ENCODE assay signal across 28 mouse cellular contexts in the genomic region with DNA sequence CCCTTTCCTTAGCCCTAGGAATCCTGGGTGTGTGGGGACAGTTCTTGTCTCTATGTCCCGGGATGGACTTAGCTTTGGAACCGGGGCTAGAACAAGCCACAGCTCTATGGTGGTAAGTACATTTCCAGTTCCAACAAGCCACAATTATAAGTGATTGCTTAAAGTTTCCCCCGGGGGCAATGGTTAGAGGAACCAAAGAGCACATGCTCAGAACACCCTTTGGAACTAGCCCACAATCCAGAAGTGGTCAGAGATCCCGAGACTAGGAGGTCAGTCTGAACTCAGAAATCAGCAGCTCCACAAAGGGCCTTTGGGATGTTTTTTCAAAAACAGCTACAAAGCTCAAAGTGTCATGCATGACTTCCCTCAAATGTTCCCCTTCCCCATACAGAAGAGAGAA. TPM values are rescaled to one million over a fixed set of nuclear protein-coding genes. Genes with fewer than 3 reads are reported as not detected.
A peak's percentile ranks its signal among the peaks of the same experiment; 100 is the strongest.
DNase-seq lines count a peak whose midpoint lies in the region; ATAC-seq and TF ChIP-seq lines count a peak whose summit lies in the region.
"Had no signal": no experiment of that assay in that cellular context is flagged by ENCODE, and none has a peak within 500 bp of the region (broad histone marks: within the 10 kb centered on the region; RNA-seq: fewer than 3 reads in every experiment).

No protein-coding gene starts in this region.

- H3K9ac ChIP-seq in embryonic facial prominence, embryonic 13.5 days: 0 out of 2 replicates have a peak overlapping the region, but pooled peaks have one; percentile 21
- H3K9ac ChIP-seq in liver, embryonic 16.5 days (ENCODE audit: low read depth, low read length): no peak overlapping the region
- H3K9ac ChIP-seq in liver, postnatal 0 days (replicated peaks): no peak overlapping the region
- no peak overlapping the region for H3K9ac ChIP-seq in kidney, postnatal 0 days (ENCODE audit: low read depth, low read length)
- H3K9ac ChIP-seq: hindbrain, embryonic 15.5 days; limb, embryonic 15.5 days; liver, embryonic 15.5 days had no signal

- no peak for DNase-seq in embryonic facial prominence, embryonic 10.5 days (ENCODE audit: low spot score)
- DNase-seq in liver, postnatal 0 days: no peak
- DNase-seq in kidney, postnatal 0 days (ENCODE audit: low spot score): no peak
- DNase-seq in spleen, postnatal 4 days (ENCODE audit: low spot score in 2 of 2): no peak
- DNase-seq in limb, embryonic 10.5 days (ENCODE audit: low spot score): no peak
- DNase-seq: adrenal gland, adult 8-10 months; cerebellum, adult 2 months; cerebellum, postnatal 25 days; gastrocnemius, postnatal 14 days; heart, postnatal 14 days; left cerebral cortex, postnatal 4 days; midbrain, embryonic 14.5 days; right cerebral cortex, postnatal 25 days; spleen, adult 18-20 months; thymus, adult 2 months; thymus, postnatal 4 days had no signal

- no peaks in the 10 kb centered on the region for H3K9me3 ChIP-seq in embryonic facial prominence, embryonic 13.5 days
- H3K9me3 ChIP-seq in embryonic facial prominence, embryonic 10.5 days: no peaks in the 10 kb centered on the region
- no peaks in the 10 kb centered on the region for H3K9me3 ChIP-seq in liver, embryonic 16.5 days (replicated peaks; ENCODE audit: control insufficient read depth, low read length)
- H3K9me3 ChIP-seq in liver, postnatal 0 days (ENCODE audit: low read length): no peaks in the 10 kb centered on the region
- no peaks in the 10 kb centered on the region for H3K9me3 ChIP-seq in kidney, postnatal 0 days (replicated peaks; ENCODE audit: low read length)
- no peaks in the 10 kb centered on the region for H3K9me3 ChIP-seq in limb, embryonic 10.5 days (replicated peaks)
- H3K9me3 ChIP-seq: hindbrain, embryonic 10.5 days; hindbrain, embryonic 15.5 days; limb, embryonic 15.5 days; liver, embryonic 15.5 days had no signal

- H3K4me3 ChIP-seq in embryonic facial prominence, embryonic 13.5 days: no peak overlapping the region
- H3K4me3 ChIP-seq in embryonic facial prominence, embryonic 10.5 days: no peak overlapping the region
- no peak overlapping the region for H3K4me3 ChIP-seq in liver, embryonic 16.5 days (ENCODE audit: low read depth, low read length)
- H3K4me3 ChIP-seq in liver, postnatal 0 days (ENCODE audit: low read depth, low read length): no peak overlapping the region
- no peak overlapping the region for H3K4me3 ChIP-seq in kidney, postnatal 0 days (replicated peaks; ENCODE audit: low read depth, low read length)
- H3K4me3 ChIP-seq in limb, embryonic 10.5 days: no peak overlapping the region
- H3K4me3 ChIP-seq: hindbrain, embryonic 10.5 days; hindbrain, embryonic 15.5 days; limb, embryonic 15.5 days; liver, embryonic 15.5 days had no signal

- no peak overlapping the region for H3K27ac ChIP-seq in embryonic facial prominence, embryonic 13.5 days
- no peak overlapping the region for H3K27ac ChIP-seq in embryonic facial prominence, embryonic 10.5 days (replicated peaks)
- H3K27ac ChIP-seq in liver, embryonic 16.5 days (ENCODE audit: low read length): no peak overlapping the region
- no peak overlapping the region for H3K27ac ChIP-seq in liver, postnatal 0 days (ENCODE audit: low read depth)
- 0 out of 2 replicates have a peak overlapping the region, but pooled peaks have one; percentile 25 for H3K27ac ChIP-seq in kidney, postnatal 0 days
- no peak overlapping the region for H3K27ac ChIP-seq in limb, embryonic 10.5 days
- H3K27ac ChIP-seq: hindbrain, embryonic 10.5 days; hindbrain, embryonic 15.5 days; limb, embryonic 15.5 days; liver, embryonic 15.5 days; macrophage had no signal

- TF ChIP-seq CTCF in liver, postnatal 0 days (IDR thresholded peaks at IDR 0.05; ENCODE audit: low read depth): no peak
- no peak for TF ChIP-seq CTCF in kidney, postnatal 0 days (IDR thresholded peaks at IDR 0.05; ENCODE audit: low read depth)

- WGBS in embryonic facial prominence, embryonic 13.5 days: 59% methylated on average over 4 of the region's 4 CpGs
- WGBS in embryonic facial prominence, embryonic 10.5 days: 75% methylated on average over 4 of the region's 4 CpGs
- WGBS in liver, embryonic 16.5 days (ENCODE audit: insufficient replicate concordance): 52% methylated on average over 4 of the region's 4 CpGs
- WGBS in liver, postnatal 0 days (ENCODE audit: insufficient replicate concordance): 50% methylated on average over 4 of the region's 4 CpGs
- WGBS in kidney, postnatal 0 days: 60% methylated on average over 4 of the region's 4 CpGs
- 80% methylated on average over 4 of the region's 4 CpGs for WGBS in limb, embryonic 10.5 days

- H3K4me1 ChIP-seq in embryonic facial prominence, embryonic 13.5 days: no peaks in the 10 kb centered on the region; the same call in 1 of the 2 replicates
- peaks cover 15% of the 10 kb centered on the region; the same call in 1 of the 2 replicates for H3K4me1 ChIP-seq in embryonic facial prominence, embryonic 10.5 days
- peaks cover 9% of the 10 kb centered on the region for H3K4me1 ChIP-seq in liver, embryonic 16.5 days (ENCODE audit: control insufficient read depth, low read depth, low read length)
- H3K4me1 ChIP-seq in liver, postnatal 0 days (ENCODE audit: insufficient read depth): peaks cover 18% of the 10 kb centered on the region
- 0 out of 2 replicates have a peak, but pooled peaks cover 4% of the 10 kb centered on the region for H3K4me1 ChIP-seq in kidney, postnatal 0 days (replicated peaks; ENCODE audit: insufficient read depth, low read length)
- H3K4me1 ChIP-seq in limb, embryonic 10.5 days: no peaks in the 10 kb centered on the region
- H3K4me1 ChIP-seq: hindbrain, embryonic 15.5 days; limb, embryonic 15.5 days had no signal

- no peak for TF ChIP-seq EP300 in liver, postnatal 0 days (IDR thresholded peaks at IDR 0.05; ENCODE audit: low read depth)

- no peak for ATAC-seq in embryonic facial prominence, embryonic 13.5 days (ENCODE audit: insufficient number of reproducible peaks, insufficient read depth, low FRiP score, low TSS enrichment, low read depth)
- ATAC-seq in liver, embryonic 16.5 days (ENCODE audit: low read depth): peak; percentile 21; the same call in 1 of the 2 replicates
- no peak for ATAC-seq in liver, postnatal 0 days
- ATAC-seq in kidney, postnatal 0 days (replicated peaks; ENCODE audit: low FRiP score, low read depth): peak; percentile 79
- ATAC-seq: activated CD4-positive, CD25-positive, alpha-beta regulatory T cell, adult 4 months; forebrain, embryonic 14.5 days; inflammation-experienced regulatory T-cells, adult 6 months; lung, postnatal 0 days had no signal

- no peaks in the 10 kb centered on the region for H3K27me3 ChIP-seq in embryonic facial prominence, embryonic 13.5 days
- H3K27me3 ChIP-seq in embryonic facial prominence, embryonic 10.5 days (replicated peaks; ENCODE audit: low read depth, poor library complexity, severe bottlenecking): no peaks in the 10 kb centered on the region
- H3K27me3 ChIP-seq in liver, embryonic 16.5 days (ENCODE audit: control insufficient read depth, insufficient read depth, low read depth, low read length): no peaks in the 10 kb centered on the region
- no peaks in the 10 kb centered on the region for H3K27me3 ChIP-seq in liver, postnatal 0 days (ENCODE audit: insufficient read depth, low read length)
- no peaks in the 10 kb centered on the region for H3K27me3 ChIP-seq in kidney, postnatal 0 days (ENCODE audit: insufficient read depth, low read length)
- H3K27me3 ChIP-seq in limb, embryonic 10.5 days (ENCODE audit: low read depth, poor library complexity, severe bottlenecking): no peaks in the 10 kb centered on the region
- H3K27me3 ChIP-seq: CH12.LX; hindbrain, embryonic 15.5 days; limb, embryonic 15.5 days had no signal

- H3K4me2 ChIP-seq in embryonic facial prominence, embryonic 13.5 days: no peak overlapping the region
- H3K4me2 ChIP-seq in liver, embryonic 16.5 days (ENCODE audit: low read depth, low read length): no peak overlapping the region
- no peak overlapping the region for H3K4me2 ChIP-seq in liver, postnatal 0 days (ENCODE audit: low read depth, low read length)
- no peak overlapping the region for H3K4me2 ChIP-seq in kidney, postnatal 0 days (ENCODE audit: low read length)
- H3K4me2 ChIP-seq: hindbrain, embryonic 15.5 days; limb, embryonic 15.5 days; liver, embryonic 15.5 days had no signal

- H3K36me3 ChIP-seq in embryonic facial prominence, embryonic 13.5 days: no peaks in the 10 kb centered on the region
- no peaks in the 10 kb centered on the region for H3K36me3 ChIP-seq in embryonic facial prominence, embryonic 10.5 days (replicated peaks)
- H3K36me3 ChIP-seq in liver, embryonic 16.5 days (ENCODE audit: control insufficient read depth, insufficient read depth): no peaks in the 10 kb centered on the region
- no peaks in the 10 kb centered on the region for H3K36me3 ChIP-seq in liver, postnatal 0 days (replicated peaks; ENCODE audit: insufficient read depth, low read length)
- H3K36me3 ChIP-seq in kidney, postnatal 0 days (ENCODE audit: insufficient read depth, low read length): no peaks in the 10 kb centered on the region
- H3K36me3 ChIP-seq in limb, embryonic 10.5 days: no peaks in the 10 kb centered on the region
- H3K36me3 ChIP-seq: hindbrain, embryonic 10.5 days; hindbrain, embryonic 15.5 days; limb, embryonic 15.5 days; liver, embryonic 15.5 days had no signal

RNA-seq across cellular contexts. Expression of gene Ikzf4, which starts 8.1 kb away (rescaled TPM):
- 5.3 and 5.5 TPM in 2 replicates for polyA plus RNA-seq in embryonic facial prominence, embryonic 13.5 days (2015; fragmentation: Nextera tagmentation; extraction: Ambion mirVana)
- polyA plus RNA-seq in embryonic facial prominence, embryonic 10.5 days (2016; fragmentation: Nextera tagmentation; extraction: Ambion mirVana): 2.9 and 3.5 TPM in 2 replicates
- polyA plus RNA-seq in liver, embryonic 16.5 days (2015; fragmentation: Nextera tagmentation; extraction: Ambion mirVana): 0.08 and 0.15 TPM in 2 replicates
- polyA plus RNA-seq in liver, postnatal 0 days (2015; fragmentation: Nextera tagmentation; extraction: Ambion mirVana): 0.18 and 0.40 TPM in 2 replicates
- polyA plus RNA-seq in kidney, postnatal 0 days (2015; fragmentation: Nextera tagmentation; extraction: Ambion mirVana): 1.4 and 1.8 TPM in 2 replicates
- 2.4 and 2.9 TPM in 2 replicates for polyA plus RNA-seq in limb, embryonic 10.5 days (2016; fragmentation: Nextera tagmentation; extraction: Ambion mirVana)
- polyA plus RNA-seq: macrophage had no signal

RNA-seq across cellular contexts. Expression of gene Suox, which starts 20.0 kb away (rescaled TPM):
- 18.9 and 21.8 TPM in 2 replicates for polyA plus RNA-seq in embryonic facial prominence, embryonic 13.5 days (2015; fragmentation: Nextera tagmentation; extraction: Ambion mirVana)
- polyA plus RNA-seq in embryonic facial prominence, embryonic 10.5 days (2016; fragmentation: Nextera tagmentation; extraction: Ambion mirVana): 12.9 and 13.5 TPM in 2 replicates
- 12.5 and 12.9 TPM in 2 replicates for polyA plus RNA-seq in liver, embryonic 16.5 days (2015; fragmentation: Nextera tagmentation; extraction: Ambion mirVana)
- 27.7 and 27.9 TPM in 2 replicates for polyA plus RNA-seq in liver, postnatal 0 days (2015; fragmentation: Nextera tagmentation; extraction: Ambion mirVana)
- 14.2 and 15.1 TPM in 2 replicates for polyA plus RNA-seq in kidney, postnatal 0 days (2015; fragmentation: Nextera tagmentation; extraction: Ambion mirVana)
- polyA plus RNA-seq in limb, embryonic 10.5 days (2016; fragmentation: Nextera tagmentation; extraction: Ambion mirVana): 11.3 and 12.5 TPM in 2 replicates

RNA-seq across cellular contexts. Expression of gene Rps26, which starts 27.3 kb away (rescaled TPM):
- 893 and 949 TPM in 2 replicates for polyA plus RNA-seq in embryonic facial prominence, embryonic 13.5 days (2015; fragmentation: Nextera tagmentation; extraction: Ambion mirVana)
- 566 and 582 TPM in 2 replicates for polyA plus RNA-seq in embryonic facial prominence, embryonic 10.5 days (2016; fragmentation: Nextera tagmentation; extraction: Ambion mirVana)
- polyA plus RNA-seq in liver, embryonic 16.5 days (2015; fragmentation: Nextera tagmentation; extraction: Ambion mirVana): 301 and 353 TPM in 2 replicates
- 469 and 517 TPM in 2 replicates for polyA plus RNA-seq in liver, postnatal 0 days (2015; fragmentation: Nextera tagmentation; extraction: Ambion mirVana)
- 836 and 985 TPM in 2 replicates for polyA plus RNA-seq in kidney, postnatal 0 days (2015; fragmentation: Nextera tagmentation; extraction: Ambion mirVana)
- polyA plus RNA-seq in limb, embryonic 10.5 days (2016; fragmentation: Nextera tagmentation; extraction: Ambion mirVana): 592 and 676 TPM in 2 replicates

RNA-seq across cellular contexts. Expression of gene Rab5b, which starts 42.2 kb away (rescaled TPM):
- 82.6 and 84.1 TPM in 2 replicates for polyA plus RNA-seq in embryonic facial prominence, embryonic 13.5 days (2015; fragmentation: Nextera tagmentation; extraction: Ambion mirVana)
- polyA plus RNA-seq in embryonic facial prominence, embryonic 10.5 days (2016; fragmentation: Nextera tagmentation; extraction: Ambion mirVana): 64.4 and 70.4 TPM in 2 replicates
- 36.6 and 38.6 TPM in 2 replicates for polyA plus RNA-seq in liver, embryonic 16.5 days (2015; fragmentation: Nextera tagmentation; extraction: Ambion mirVana)
- 23.0 and 26.2 TPM in 2 replicates for polyA plus RNA-seq in liver, postnatal 0 days (2015; fragmentation: Nextera tagmentation; extraction: Ambion mirVana)
- 57.9 and 61.7 TPM in 2 replicates for polyA plus RNA-seq in kidney, postnatal 0 days (2015; fragmentation: Nextera tagmentation; extraction: Ambion mirVana)
- 54.0 and 68.0 TPM in 2 replicates for polyA plus RNA-seq in limb, embryonic 10.5 days (2016; fragmentation: Nextera tagmentation; extraction: Ambion mirVana)

RNA-seq across cellular contexts. Expression of gene Pmel, which starts 50.1 kb away (rescaled TPM):
- 8.2 and 8.3 TPM in 2 replicates for polyA plus RNA-seq in embryonic facial prominence, embryonic 13.5 days (2015; fragmentation: Nextera tagmentation; extraction: Ambion mirVana)
- 8.6 and 17.3 TPM in 2 replicates for polyA plus RNA-seq in embryonic facial prominence, embryonic 10.5 days (2016; fragmentation: Nextera tagmentation; extraction: Ambion mirVana)
- polyA plus RNA-seq in liver, embryonic 16.5 days (2015; fragmentation: Nextera tagmentation; extraction: Ambion mirVana): 0.43 and 0.59 TPM in 2 replicates
- 0.46 and 0.69 TPM in 2 replicates for polyA plus RNA-seq in liver, postnatal 0 days (2015; fragmentation: Nextera tagmentation; extraction: Ambion mirVana)
- 1.5 and 2.0 TPM in 2 replicates for polyA plus RNA-seq in kidney, postnatal 0 days (2015; fragmentation: Nextera tagmentation; extraction: Ambion mirVana)
- 0.25 and 0.55 TPM in 2 replicates for polyA plus RNA-seq in limb, embryonic 10.5 days (2016; fragmentation: Nextera tagmentation; extraction: Ambion mirVana)

Comparison
In these comparisons a context has a peak if more than half of its experiments do, and no peak if none do; other contexts are left out.
1. ATAC-seq: peak in liver, embryonic 16.5 days (single experiment) and kidney, postnatal 0 days (single experiment); none in embryonic facial prominence, embryonic 13.5 days (single experiment) and liver, postnatal 0 days (single experiment).